Mouse (Mus musculus): ENCODE measurements around the gene Bco1.

- TF ChIP-seq POLR2A (IDR thresholded peaks at IDR 0.05; ENCODE audit: borderline replicate concordance, insufficient read depth, low read length), result no peak
- TF ChIP-seq CTCF (IDR thresholded peaks at IDR 0.05; ENCODE audit: borderline replicate concordance, insufficient read depth, low read depth, low read length), result no peak
Measured at GRCm38 (mm10) chr8:117097051-117097563, 1.5 kb downstream of the Bco1 start.
